8 mouse cellular contexts compared by ENCODE assay signal in the genomic region with DNA sequence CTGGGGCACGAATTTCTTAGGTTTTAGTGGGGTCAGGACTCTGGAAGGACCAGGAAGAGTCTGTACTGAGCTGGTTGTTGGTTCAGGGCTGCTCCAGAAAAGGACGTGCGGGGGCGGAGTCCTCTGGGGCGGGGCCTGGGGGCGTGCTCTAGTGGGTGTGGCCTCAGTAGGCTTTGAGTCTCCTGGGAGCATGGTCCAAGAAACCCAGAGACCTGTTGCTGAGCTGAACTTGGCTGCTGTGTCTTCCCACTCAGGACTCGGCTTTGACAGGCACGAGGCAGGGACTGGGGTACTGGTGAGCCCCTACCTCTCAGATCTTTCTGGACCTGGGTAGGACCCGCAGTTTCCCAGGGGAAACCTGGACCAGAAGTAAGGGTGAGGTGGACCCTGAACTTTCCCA. TPM values are rescaled to one million over a fixed set of nuclear protein-coding genes. Genes with fewer than 3 reads are reported as not detected.
DNase-seq lines count a peak whose midpoint lies in the region; ATAC-seq and TF ChIP-seq lines count a peak whose summit lies in the region.

Tfr2 (plus strand) TSS at position 176 of the 400 bp plus-strand sequence.

- H3K9me3 ChIP-seq in kidney, embryonic 14.5 days (ENCODE audit: control insufficient read depth, low read length): no peaks in the 10 kb centered on the region
- no peaks in the 10 kb centered on the region for H3K9me3 ChIP-seq in stomach, postnatal 0 days (ENCODE audit: control insufficient read depth, low read length)

- no peak within 1 kb of the TSS for H3K4me2 ChIP-seq in kidney, embryonic 14.5 days (replicated peaks; ENCODE audit: low read depth, low read length)
- H3K4me2 ChIP-seq in stomach, postnatal 0 days (replicated peaks; ENCODE audit: low read depth): no peak within 1 kb of the TSS

- H3K4me1 ChIP-seq in kidney, embryonic 14.5 days (ENCODE audit: control insufficient read depth, insufficient read depth, low read length): no peaks in the 10 kb centered on the region
- no peaks in the 10 kb centered on the region for H3K4me1 ChIP-seq in stomach, postnatal 0 days (replicated peaks; ENCODE audit: control insufficient read depth, insufficient read depth)

- H3K36me3 ChIP-seq in kidney, embryonic 14.5 days (ENCODE audit: control insufficient read depth, insufficient read depth, low read length): no peaks in the 10 kb centered on the region
- no peaks in the 10 kb centered on the region for H3K36me3 ChIP-seq in stomach, postnatal 0 days (ENCODE audit: control insufficient read depth, insufficient read depth, low read length)

- H3K27me3 ChIP-seq in kidney, embryonic 14.5 days (ENCODE audit: control insufficient read depth, insufficient read depth, low read length): peaks cover 3% of the 10 kb centered on the region; the same call in 1 of the 2 replicates
- no peaks in the 10 kb centered on the region for H3K27me3 ChIP-seq in stomach, postnatal 0 days (ENCODE audit: control insufficient read depth, insufficient read depth, low read length)

- no peak within 1 kb of the TSS for H3K27ac ChIP-seq in kidney, embryonic 14.5 days (ENCODE audit: low read depth, low read length)
- no peak within 1 kb of the TSS for H3K27ac ChIP-seq in stomach, postnatal 0 days (replicated peaks)

- no peak for ATAC-seq in kidney, embryonic 14.5 days (ENCODE audit: low FRiP score, low TSS enrichment)
- peak; percentile 74 for ATAC-seq in granulocyte monocyte progenitor cell, adult 5-6 weeks (replicated peaks; ENCODE audit: poor library complexity, severe bottlenecking)
- ATAC-seq in stomach, postnatal 0 days (ENCODE audit: low FRiP score, low TSS enrichment): peak; percentile 85

- no peak for TF ChIP-seq CTCF in stomach, postnatal 0 days (IDR thresholded peaks at IDR 0.05; ENCODE audit: low read depth)

- 30% methylated on average over 9 of the region's 9 CpGs for WGBS in kidney, embryonic 14.5 days
- 26% methylated on average over 9 of the region's 9 CpGs for WGBS in stomach, postnatal 0 days

- no peak within 1 kb of the TSS for H3K9ac ChIP-seq in kidney, embryonic 14.5 days (ENCODE audit: low read depth, low read length)
- H3K9ac ChIP-seq in stomach, postnatal 0 days (ENCODE audit: low read length): no peak within 1 kb of the TSS

- DNase-seq in kidney, adult 11 months: peak; percentile 41
- DNase-seq in R1 (ENCODE audit: low read depth, low spot score): peak; percentile 85
- DNase-seq in kidney, postnatal 10 days: peak; percentile 54
- DNase-seq in lung, postnatal 10 days: peak; percentile 74
- DNase-seq in stomach, postnatal 0 days (ENCODE audit: low spot score): peak; percentile 87
- no peak for DNase-seq in right cerebral cortex, postnatal 36 days (ENCODE audit: low spot score in 2 of 2)

- H3K4me3 ChIP-seq in kidney, embryonic 14.5 days (ENCODE audit: low read length): no peak within 1 kb of the TSS
- H3K4me3 ChIP-seq in stomach, postnatal 0 days (ENCODE audit: low read depth, low read length): no peak within 1 kb of the TSS

- TF ChIP-seq EP300 in stomach, postnatal 0 days (optimal IDR thresholded peaks at IDR 0.05): no peak

RNA-seq across cellular contexts. Expression of gene Tfr2, which starts in this region (rescaled TPM):
- 0.43 and 1.0 TPM in 2 replicates for polyA plus RNA-seq in kidney, embryonic 14.5 days (2014; fragmentation: Nextera tagmentation; extraction: Ambion mirVana)
- total RNA-seq in granulocyte monocyte progenitor cell, adult 5-6 weeks (2014; fragmentation: Nextera tagmentation): 5.8 and 20.3 TPM in 2 replicates
- 7.5 and 10.2 TPM in 2 replicates for total RNA-seq in granulocyte monocyte progenitor cell, adult 5-6 weeks (2017)
- 1.2 and 1.3 TPM in 2 replicates for polyA plus RNA-seq in stomach, postnatal 0 days (2015; fragmentation: Nextera tagmentation; extraction: Ambion mirVana)

Comparison
In these comparisons a context has a peak if more than half of its experiments do, and no peak if none do; other contexts are left out.
1. DNase-seq: peak in kidney, adult 11 months (single experiment), R1 (single experiment), kidney, postnatal 10 days (single experiment), lung, postnatal 10 days (single experiment) and stomach, postnatal 0 days (single experiment); none in right cerebral cortex, postnatal 36 days (0 of 2).